Mouse (Mus musculus) liver, embryonic 11.5 days (tissue): Measurements from ENCODE around the gene Kifc5b. TPM values are rescaled to one million over a fixed set of nuclear protein-coding genes. Genes with fewer than 3 reads are reported as not detected.

Experiments used
- ATAC-seq: fragments of 200-750 bp; cut with Nextera tagmentation; replicated peaks from 2 replicates; pipeline ENCODE4 v1.8.0; 2017; ENCODE audit warnings: moderate number of reproducible peaks, mild to moderate bottlenecking, moderate TSS enrichment, moderate library complexity; ENCODE audit not compliant: low FRiP score
- DNase-seq: peaks from one replicate; pipeline ENCODE4 v3.0.0-alpha.2; 2017; ENCODE audit warnings: low spot score
- H3K27ac ChIP-seq: fragments of 300-500 bp; sonication (generic); 2 replicates; pipeline ENCODE4 v1.5.1; 2014; ENCODE audit warnings: mild to moderate bottlenecking, low read depth, low read length, control low read depth
- H3K27me3 ChIP-seq: fragments of 300-500 bp; sonication (generic); replicated peaks from 2 replicates; pipeline ENCODE4 v1.6.1; 2014; ENCODE audit warnings: low read length, mixed read lengths; ENCODE audit not compliant: control insufficient read depth, insufficient read depth
- H3K36me3 ChIP-seq: fragments of 300-500 bp; sonication (generic); 2 replicates; pipeline ENCODE4 v1.6.1; 2014; ENCODE audit warnings: mild to moderate bottlenecking, low read length, moderate library complexity, mixed read lengths; ENCODE audit not compliant: control insufficient read depth, insufficient read depth
- H3K4me1 ChIP-seq: fragments of 300-500 bp; sonication (generic); replicated peaks from 2 replicates; pipeline ENCODE4 v1.6.1; 2014; ENCODE audit warnings: low read length, mixed read lengths; ENCODE audit not compliant: control insufficient read depth, insufficient read depth
- H3K4me2 ChIP-seq: fragments of 300-500 bp; sonication (generic); 2 replicates; pipeline ENCODE4 v1.6.1; 2014; ENCODE audit warnings: mild to moderate bottlenecking, control low read depth, moderate library complexity
- H3K4me3 ChIP-seq: fragments of 300-500 bp; sonication (generic); 2 replicates; pipeline ENCODE4 v1.5.1; 2014; ENCODE audit warnings: low read depth, low read length, control low read depth
- H3K9ac ChIP-seq: fragments of 300-500 bp; sonication (generic); 2 replicates; pipeline ENCODE4 v1.6.1; 2014; ENCODE audit warnings: low read depth, low read length, control low read depth
- H3K9me3 ChIP-seq: fragments of 300-500 bp; sonication (generic); 2 replicates; pipeline ENCODE4 v1.6.1; 2016; ENCODE audit warnings: low read length, inconsistent platforms, mixed read lengths; ENCODE audit not compliant: control insufficient read depth
- WGBS: fragments of 180-500 bp; shearing (Covaris S2); extraction: QIAGEN DNeasy Blood & Tissue Kit; methylation state at CpG from one replicate; pipeline ENCODE4 v1.1.7; 2014; 5-methylcytosine and 5-hydroxymethylcytosine counted together
- polyA plus RNA-seq: library from polyadenylated mRNA; unstranded; fragments of >200 nt; fragmentation: Nextera tagmentation; extraction: Ambion mirVana; gene quantifications from 2 replicates; pipeline ENCODE4 v1.2.1, GENCODE M21; 2014

The Kifc5b gene
- polyA plus RNA-seq, 1 experiment from 2014 or later: 8.6 TPM

- WGBS: under 1% methylated on average over 22 of the region's 22 CpGs
Measured at GRCm38 (mm10) chr17:26938731-26939130, 21.8 kb downstream of the Kifc5b start.

DNA sequence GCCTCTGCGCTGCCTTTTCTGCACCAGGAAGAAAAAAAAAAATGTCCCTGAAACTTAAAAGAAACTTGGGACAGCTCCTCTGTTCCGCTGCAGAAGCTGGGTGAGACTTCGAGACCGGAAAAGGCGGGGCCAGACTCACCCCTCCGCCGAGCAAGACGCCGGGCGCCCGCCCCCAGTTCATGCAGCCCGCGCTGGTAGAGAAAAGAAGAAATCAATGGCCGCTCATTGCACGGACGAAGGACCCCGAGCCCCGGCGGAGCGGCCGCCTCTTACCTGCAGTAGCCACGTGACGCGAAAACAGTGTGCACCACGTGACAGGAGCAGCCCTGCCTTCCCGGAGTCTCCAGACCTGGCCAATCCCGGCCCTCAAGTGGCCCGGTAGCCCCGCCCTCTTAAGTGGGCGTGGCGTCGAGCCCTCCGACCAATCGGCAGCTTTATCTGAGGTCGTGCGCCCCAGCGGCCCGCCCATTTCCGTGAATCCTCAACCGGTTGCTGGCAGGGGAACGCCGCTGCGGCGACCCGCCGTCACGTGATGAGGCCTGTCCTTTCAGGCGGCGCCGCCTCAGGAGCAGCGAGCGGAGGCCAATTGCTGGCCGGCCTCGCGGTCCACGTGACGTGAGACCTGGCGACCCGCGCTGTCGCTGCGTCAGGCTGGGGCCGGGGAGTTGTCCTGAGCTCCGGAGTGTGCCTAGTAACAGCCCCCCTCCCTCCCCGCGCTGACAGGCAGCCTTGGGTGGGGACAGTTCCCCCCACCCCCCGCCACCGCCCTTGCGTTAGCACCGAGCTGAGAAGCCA is 22.5 kb downstream of the Kifc5b start, which contains the start of gene Cuta:
Gene Cuta (minus strand): TSS at position 392 of the 795 bp plus-strand sequence.
- no peaks in the 10 kb centered on the region for H3K27me3 ChIP-seq
- peak within 1 kb of the TSS; percentile 96 for H3K27ac ChIP-seq
- ATAC-seq: peak; percentile 92
- no peaks in the 10 kb centered on the region for H3K9me3 ChIP-seq
- peak within 1 kb of the TSS; percentile 76 for H3K4me3 ChIP-seq
- H3K36me3 ChIP-seq: peaks cover 12% of the 10 kb centered on the region; the same call in 1 of the 2 replicates
- DNase-seq: peak; percentile 99
- under 1% methylated on average over 68 of the region's 70 CpGs for WGBS
- H3K9ac ChIP-seq: peak within 1 kb of the TSS; percentile 87
- peaks cover 23% of the 10 kb centered on the region for H3K4me1 ChIP-seq
- peak within 1 kb of the TSS; percentile 98 for H3K4me2 ChIP-seq

More at GRCm38 (mm10) chr17:26938731-26939130, 21.8 kb downstream of the Kifc5b start:
- Histone ChIP-seq H3K9ac (peak overlapping the region; percentile 77), H3K4me3 (peak overlapping the region; percentile 76), H3K27ac (peak overlapping the region; percentile 91), H3K4me1 (peaks cover 25% of the 10 kb centered on the region), H3K4me2 (peak overlapping the region; percentile 98), H3K27me3 (no peaks in the 10 kb centered on the region), H3K9me3 (no peaks in the 10 kb centered on the region), H3K36me3 (peaks cover 15% of the 10 kb centered on the region; the same call in 1 of the 2 replicates)
- ATAC-seq (no peak), DNase-seq (no peak)

DNA sequence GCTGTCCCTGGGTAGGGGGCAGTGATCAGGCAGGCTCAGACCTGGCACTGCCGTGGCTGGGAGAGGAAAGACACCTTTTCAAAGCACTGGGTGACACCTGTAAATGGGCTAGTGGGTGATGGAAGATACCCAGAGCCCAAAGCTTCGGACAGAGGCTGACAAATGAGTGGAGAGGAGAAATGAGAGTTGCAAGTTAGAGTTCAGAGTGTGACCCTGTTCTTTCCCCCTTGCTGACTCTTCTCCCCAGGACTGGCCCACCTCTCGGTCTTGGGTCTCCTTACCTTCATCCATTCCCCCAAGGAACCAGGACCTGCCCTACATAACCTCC is 23.0 kb downstream of the Kifc5b start:
- H3K36me3 ChIP-seq: peaks cover 6% of the 10 kb centered on the region; the same call in 1 of the 2 replicates
- H3K4me1 ChIP-seq: peaks cover 23% of the 10 kb centered on the region
- WGBS: 7% methylated on average over 3 of the region's 3 CpGs
- H3K27me3 ChIP-seq: no peaks in the 10 kb centered on the region
- peak overlapping the region; percentile 98 for H3K4me2 ChIP-seq
- DNase-seq: no peak
- no peak for ATAC-seq
- H3K4me3 ChIP-seq: peak overlapping the region; percentile 76
- peak overlapping the region; percentile 96 for H3K27ac ChIP-seq
- no peaks in the 10 kb centered on the region for H3K9me3 ChIP-seq
- H3K9ac ChIP-seq: peak overlapping the region; percentile 87

DNA sequence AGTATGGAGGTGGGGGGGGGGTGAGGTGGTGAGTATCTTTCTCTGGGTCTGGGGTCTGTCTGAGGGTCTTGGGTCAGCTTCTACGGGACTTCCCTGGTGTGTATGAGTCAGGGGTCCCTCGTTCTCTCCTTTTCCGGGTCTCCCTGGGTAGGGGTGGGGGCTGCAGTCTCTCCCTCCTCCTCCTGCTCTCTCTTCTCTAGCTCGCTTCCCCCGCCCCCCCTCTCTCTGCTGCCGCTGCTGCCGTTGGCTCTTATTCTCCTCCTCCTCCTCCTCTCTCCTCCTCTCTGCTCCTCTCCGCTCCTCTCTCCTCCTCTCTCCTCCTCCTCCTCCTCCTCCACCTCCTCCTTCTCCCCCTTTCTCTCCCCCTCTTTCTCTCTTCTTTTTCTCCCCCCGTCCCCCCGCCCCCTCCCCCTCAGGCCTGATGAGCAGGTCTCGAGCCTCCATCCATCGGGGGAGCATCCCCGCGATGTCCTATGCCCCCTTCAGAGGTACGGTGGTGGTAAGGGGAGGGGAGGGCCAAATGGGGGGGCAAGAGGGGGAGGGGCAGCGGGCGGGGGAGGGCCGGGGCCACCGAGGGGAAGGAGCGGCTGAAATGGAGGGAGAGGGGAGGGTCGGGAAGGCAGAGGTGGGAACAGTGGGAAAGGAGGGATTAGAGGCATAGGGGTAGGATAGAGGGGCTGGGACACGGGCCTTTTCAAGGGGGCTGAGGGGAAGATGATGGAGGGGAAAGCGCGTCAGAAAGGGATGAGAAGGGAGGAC is 24.3 kb downstream of the Kifc5b start, which contains the start of gene Syngap1:
Gene Syngap1 (plus strand): TSS at position 223 of the 759 bp plus-strand sequence.
- Histone ChIP-seq H3K4me3 (peak within 1 kb of the TSS; percentile 76), H3K27ac (peak within 1 kb of the TSS; percentile 96), H3K4me2 (peak within 1 kb of the TSS; percentile 98), H3K9me3 (no peaks in the 10 kb centered on the region), H3K9ac (peak within 1 kb of the TSS; percentile 87), H3K4me1 (peaks cover 25% of the 10 kb centered on the region), H3K36me3 (0 out of 2 replicates have a peak, but pooled peaks cover under 1% of the 10 kb centered on the region), H3K27me3 (no peaks in the 10 kb centered on the region)
- 5% methylated on average over 16 of the region's 24 CpGs for WGBS
- ATAC-seq (no peak), DNase-seq (no peak)

DNA sequence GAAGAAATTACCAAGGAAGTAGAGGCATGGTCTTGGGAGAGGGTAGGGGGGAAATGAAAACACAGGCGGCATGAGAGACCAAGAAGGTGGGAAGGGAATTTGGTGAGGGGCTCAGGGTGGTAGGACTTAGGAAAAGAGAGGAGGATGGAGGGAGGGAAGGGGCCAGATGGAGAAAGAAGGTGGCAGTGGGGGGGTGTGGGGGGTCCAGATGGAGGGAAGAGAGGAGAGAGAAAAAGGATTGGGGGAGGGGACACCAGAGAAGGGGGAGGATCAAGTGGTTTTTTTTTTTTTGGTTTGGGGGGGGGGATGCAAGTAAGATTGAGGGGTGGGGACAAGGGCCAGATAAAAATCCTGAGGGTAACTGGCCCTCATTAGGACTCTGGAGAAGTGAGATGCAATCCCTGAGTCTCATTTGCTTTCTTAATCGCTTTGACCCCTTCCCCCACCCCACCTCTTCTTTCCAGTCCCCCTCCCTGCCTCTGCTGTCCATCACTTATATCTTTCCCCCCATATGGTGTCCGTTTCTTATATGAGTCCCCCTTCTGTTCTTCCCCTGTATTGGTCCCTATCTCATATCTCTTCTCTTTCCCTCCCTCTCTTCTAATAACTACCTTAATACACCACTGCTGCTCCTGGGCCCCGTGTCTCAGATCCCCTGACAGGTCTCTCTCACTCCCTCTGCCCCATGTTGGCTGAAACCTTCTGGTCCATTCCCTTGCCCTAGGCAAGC is 25.1 kb downstream of the Kifc5b start:
- Histone ChIP-seq H3K4me1 (peaks cover 31% of the 10 kb centered on the region), H3K4me3 (peak overlapping the region; percentile 59), H3K27ac (peak overlapping the region; percentile 39), H3K9me3 (no peaks in the 10 kb centered on the region), H3K27me3 (no peaks in the 10 kb centered on the region), H3K9ac (peak overlapping the region; percentile 47), H3K4me2 (peak overlapping the region; percentile 98), H3K36me3 (no peaks in the 10 kb centered on the region)
- WGBS: 16% methylated on average over 4 of the region's 4 CpGs
- DNase-seq: no peak
- no peak for ATAC-seq

DNA sequence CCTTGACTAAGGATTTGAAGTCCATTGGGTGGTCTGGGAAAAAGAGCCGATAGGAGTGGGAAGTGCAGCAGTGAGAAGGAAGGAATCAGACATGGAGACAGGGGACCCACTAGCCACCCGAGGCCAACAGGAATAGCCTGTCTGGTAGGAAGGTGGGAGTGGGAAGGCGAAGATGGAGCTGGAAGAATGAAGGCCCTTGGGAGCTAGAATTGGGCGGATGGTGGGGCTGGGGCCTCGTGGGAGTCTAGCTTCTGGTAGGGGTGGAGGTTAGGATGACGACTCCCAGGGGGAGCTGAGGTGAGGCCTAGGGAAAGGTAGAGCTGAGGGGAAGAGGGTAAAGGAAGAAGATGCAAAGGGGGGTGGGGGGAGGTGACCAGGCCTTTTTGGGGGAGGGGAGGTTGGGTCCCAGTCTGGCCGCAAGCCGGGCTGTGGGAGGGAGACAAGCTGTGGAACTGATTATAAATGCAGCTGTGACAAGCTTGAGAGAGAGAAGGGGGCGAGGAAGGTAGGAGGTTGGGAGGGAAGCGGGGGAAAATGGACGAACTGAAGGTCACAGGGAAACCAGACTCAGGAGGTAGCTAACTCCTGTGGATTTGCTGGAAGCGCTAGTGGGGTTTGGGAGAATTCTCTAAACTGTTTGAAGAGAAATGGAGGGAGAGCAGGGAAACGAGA is 29.1 kb downstream of the Kifc5b start:
- Histone ChIP-seq H3K4me1 (peaks cover 31% of the 10 kb centered on the region), H3K36me3 (no peaks in the 10 kb centered on the region), H3K27me3 (no peaks in the 10 kb centered on the region), H3K27ac (0 out of 2 replicates have a peak overlapping the region, but pooled peaks have one; percentile 21), H3K9ac (peak overlapping the region; percentile 70), H3K4me3 (peak overlapping the region; percentile 50), H3K4me2 (peak overlapping the region; percentile 74), H3K9me3 (no peaks in the 10 kb centered on the region)
- DNase-seq (no peak), ATAC-seq (no peak)
- WGBS: 42% methylated on average over 13 of the region's 13 CpGs

- Histone ChIP-seq H3K9ac (peak overlapping the region; percentile 70), H3K27me3 (no peaks in the 10 kb centered on the region), H3K4me1 (peaks cover 36% of the 10 kb centered on the region), H3K36me3 (no peaks in the 10 kb centered on the region), H3K9me3 (no peaks in the 10 kb centered on the region), H3K4me2 (peak overlapping the region; percentile 74), H3K27ac (0 out of 2 replicates have a peak overlapping the region, but pooled peaks have one; percentile 21), H3K4me3 (peak overlapping the region; percentile 50)
- ATAC-seq (peak; percentile 42), DNase-seq (peak; percentile 74)
- 3% methylated on average over 37 of the region's 37 CpGs for WGBS
Measured at GRCm38 (mm10) chr17:26946567-26946966, 29.7 kb downstream of the Kifc5b start.
